Mouse (Mus musculus) liver, postnatal 0 days (tissue): ENCODE data around the gene Uba5.

Source experiments
- CTCF ChIP-seq: sonication (generic); IDR thresholded peaks from 2 replicates; pipeline ENCODE4 v1.5.1; 2016; ENCODE audit warnings: antibody characterized with exemption, low read depth
- EP300 ChIP-seq: IDR thresholded peaks from 2 replicates; pipeline ENCODE4 v1.6.1; 2016; ENCODE audit warnings: antibody characterized with exemption, low read depth, mild to moderate bottlenecking

- TF ChIP-seq CTCF (no peak), EP300 (no peak)
These were observed 7.3 kb upstream of the Uba5 start for GRCm38 (mm10) chr9:104070241-104070640.
